Mouse (Mus musculus): Measurements from ENCODE around the gene Pde4b. TPM values are rescaled to one million over a fixed set of nuclear protein-coding genes. Genes with fewer than 3 reads are reported as not detected.

Gene Pde4b
- polyA plus RNA-seq, 1 experiment, result 11.5 TPM

DNA sequence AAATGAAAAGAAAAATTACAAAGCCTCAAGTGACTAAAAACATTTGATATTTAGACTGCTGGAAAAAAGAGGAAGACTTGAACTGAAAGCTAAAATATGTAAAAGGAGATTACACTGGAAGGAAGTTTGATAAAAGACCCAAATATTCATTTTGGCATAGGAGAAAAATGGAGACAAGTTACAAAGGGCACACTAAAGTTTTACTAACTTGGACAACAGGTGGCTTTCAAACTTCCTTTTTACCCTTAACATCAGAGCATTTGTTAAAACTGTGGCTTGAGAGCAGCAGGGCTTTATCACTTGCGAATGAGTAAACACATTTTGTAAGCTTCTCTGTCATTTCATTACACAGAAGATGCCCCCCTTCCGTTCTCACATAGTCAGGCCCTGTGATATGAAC is 492.4 kb downstream of the Pde4b start:
- no peak for TF ChIP-seq POLR2A (IDR thresholded peaks at IDR 0.05; ENCODE audit: low read depth, low read length)
- no peak for TF ChIP-seq CTCF (conservative IDR thresholded peaks at IDR 0.05; ENCODE audit: insufficient read depth, insufficient read length, low read depth, low read length)
- Histone ChIP-seq H3K36me3 (ENCODE audit: control insufficient read depth, insufficient read depth, low read length) (no peaks in the 10 kb centered on the region), H3K4me3 (ENCODE audit: insufficient read depth, low read depth, low read length) (no peak overlapping the region), H3K27ac (ENCODE audit: insufficient read depth, low read depth, low read length) (no peak overlapping the region), H3K4me1 (ENCODE audit: control insufficient read depth, insufficient read depth, low read length) (peaks cover 4% of the 10 kb centered on the region; the same call in 1 of the 2 replicates), H3K27me3 (replicated peaks; ENCODE audit: control insufficient read depth, insufficient read depth, low read length) (no peaks in the 10 kb centered on the region)
- WGBS, result 83% methylated on average over 2 of the region's 2 CpGs
- DNase-seq, result no peak

DNA sequence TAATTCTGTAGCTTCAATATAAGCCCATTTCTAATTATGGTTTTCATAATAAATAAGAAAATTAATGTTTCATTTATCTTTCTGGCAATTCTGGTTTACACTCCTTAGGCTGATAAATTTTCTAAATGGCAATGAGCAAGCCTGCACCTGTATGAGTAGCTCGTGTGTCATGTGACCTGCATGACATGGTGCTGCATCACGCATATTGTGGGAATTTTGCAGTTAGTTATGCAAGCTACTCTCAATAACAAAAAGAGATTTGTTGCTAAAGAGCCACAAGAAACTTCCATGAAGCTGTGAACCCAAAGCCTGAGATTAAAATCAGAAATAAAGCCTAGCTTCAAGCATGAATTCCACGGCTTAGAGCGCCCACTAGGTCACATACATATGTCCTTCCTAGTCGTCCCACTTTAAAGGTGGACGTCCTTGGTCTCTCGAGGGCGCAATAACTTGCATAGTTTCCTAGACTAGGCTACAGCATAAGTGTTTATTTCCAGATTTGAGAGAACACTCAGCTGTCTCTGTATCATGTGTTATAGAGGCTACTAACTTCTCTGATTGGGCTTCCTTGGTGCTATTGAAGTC is 494.9 kb downstream of the Pde4b start:
- Histone ChIP-seq H3K4me3 (ENCODE audit: insufficient read depth, low read depth, low read length) (no peak overlapping the region), H3K4me1 (ENCODE audit: control insufficient read depth, insufficient read depth, low read length) (peaks cover 14% of the 10 kb centered on the region; the same call in 1 of the 2 replicates), H3K36me3 (ENCODE audit: control insufficient read depth, insufficient read depth, low read length) (no peaks in the 10 kb centered on the region), H3K27me3 (replicated peaks; ENCODE audit: control insufficient read depth, insufficient read depth, low read length) (no peaks in the 10 kb centered on the region), H3K27ac (ENCODE audit: insufficient read depth, low read depth, low read length) (no peak overlapping the region)
- DNase-seq, result no peak
- WGBS, result 80% methylated on average over 8 of the region's 8 CpGs
- no peak for TF ChIP-seq CTCF (conservative IDR thresholded peaks at IDR 0.05; ENCODE audit: insufficient read depth, insufficient read length, low read depth, low read length)
- no peak for TF ChIP-seq POLR2A (IDR thresholded peaks at IDR 0.05; ENCODE audit: low read depth, low read length)

GRCm38 (mm10) chr4:102582963-102583362 is 495.6 kb downstream of the Pde4b start:
- Histone ChIP-seq H3K4me3 (ENCODE audit: insufficient read depth, low read depth, low read length) (no peak overlapping the region), H3K27ac (ENCODE audit: insufficient read depth, low read depth, low read length) (no peak overlapping the region), H3K27me3 (replicated peaks; ENCODE audit: control insufficient read depth, insufficient read depth, low read length) (no peaks in the 10 kb centered on the region), H3K4me1 (ENCODE audit: control insufficient read depth, insufficient read depth, low read length) (peaks cover 14% of the 10 kb centered on the region; the same call in 1 of the 2 replicates), H3K36me3 (ENCODE audit: control insufficient read depth, insufficient read depth, low read length) (no peaks in the 10 kb centered on the region)
- WGBS, result 72% methylated on average over 6 of the region's 6 CpGs
- TF ChIP-seq POLR2A (IDR thresholded peaks at IDR 0.05; ENCODE audit: low read depth, low read length), result no peak
- TF ChIP-seq CTCF (conservative IDR thresholded peaks at IDR 0.05; ENCODE audit: insufficient read depth, insufficient read length, low read depth, low read length), result no peak
- DNase-seq, result no peak

GRCm38 (mm10) chr4:102583469-102583868 is 496.1 kb downstream of the Pde4b start:
- Histone ChIP-seq H3K36me3 (ENCODE audit: control insufficient read depth, insufficient read depth, low read length) (no peaks in the 10 kb centered on the region), H3K4me1 (ENCODE audit: control insufficient read depth, insufficient read depth, low read length) (peaks cover 14% of the 10 kb centered on the region; the same call in 1 of the 2 replicates), H3K27ac (ENCODE audit: insufficient read depth, low read depth, low read length) (no peak overlapping the region; the same call in 1 of the 2 replicates), H3K27me3 (replicated peaks; ENCODE audit: control insufficient read depth, insufficient read depth, low read length) (no peaks in the 10 kb centered on the region), H3K4me3 (ENCODE audit: insufficient read depth, low read depth, low read length) (no peak overlapping the region)
- WGBS, result 77% methylated on average over 3 of the region's 3 CpGs
- TF ChIP-seq CTCF (conservative IDR thresholded peaks at IDR 0.05; ENCODE audit: insufficient read depth, insufficient read length, low read depth, low read length), result no peak
- no peak for TF ChIP-seq POLR2A (IDR thresholded peaks at IDR 0.05; ENCODE audit: low read depth, low read length)
- DNase-seq, result no peak

DNA sequence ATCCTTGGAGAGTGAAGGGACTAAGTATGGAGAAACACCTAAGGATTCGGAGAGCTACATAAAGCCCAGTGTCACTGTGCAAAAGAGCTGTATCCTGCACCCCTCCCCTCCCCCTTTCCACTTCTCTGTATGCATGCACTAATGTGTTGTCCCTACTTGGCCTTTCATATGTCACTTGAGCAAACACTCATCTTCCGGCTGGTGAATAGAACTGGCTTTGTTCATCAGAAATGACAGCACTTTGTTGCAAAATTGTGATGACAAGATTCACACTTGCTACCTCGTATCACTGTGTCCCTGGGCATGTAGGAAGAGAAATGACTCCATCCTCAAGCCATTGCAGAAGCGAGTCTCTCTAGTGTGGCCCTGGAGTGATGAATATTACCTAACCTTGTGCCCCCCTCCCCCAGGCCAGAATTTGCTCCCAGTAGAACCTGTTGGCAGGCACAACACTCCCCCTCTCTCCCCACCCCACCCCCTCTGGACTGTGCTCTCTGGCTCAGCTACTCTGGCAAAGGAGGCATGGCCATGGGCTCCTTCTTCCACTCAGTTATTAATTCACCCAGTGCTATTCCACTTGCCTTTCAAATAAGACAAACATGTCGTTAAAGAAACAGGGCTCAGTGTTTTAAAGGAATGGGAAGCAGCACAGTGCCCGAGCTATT is 497.4 kb downstream of the Pde4b start:
- TF ChIP-seq CTCF (conservative IDR thresholded peaks at IDR 0.05; ENCODE audit: insufficient read depth, insufficient read length, low read depth, low read length) (no peak), POLR2A (IDR thresholded peaks at IDR 0.05; ENCODE audit: low read depth, low read length) (no peak)
- H3K36me3 ChIP-seq (ENCODE audit: control insufficient read depth, insufficient read depth, low read length), result no peaks in the 10 kb centered on the region
- 24% methylated on average over 6 of the region's 6 CpGs for WGBS
- H3K4me3 ChIP-seq (ENCODE audit: insufficient read depth, low read depth, low read length), result no peak overlapping the region
- no peaks in the 10 kb centered on the region for H3K27me3 ChIP-seq (replicated peaks; ENCODE audit: control insufficient read depth, insufficient read depth, low read length)
- H3K27ac ChIP-seq (ENCODE audit: insufficient read depth, low read depth, low read length), result peak overlapping the region; percentile 82
- DNase-seq, result peak; percentile 92
- peaks cover 14% of the 10 kb centered on the region; the same call in 1 of the 2 replicates for H3K4me1 ChIP-seq (ENCODE audit: control insufficient read depth, insufficient read depth, low read length)

GRCm38 (mm10) chr4:102585541-102585940 is 498.2 kb downstream of the Pde4b start:
- no peak for DNase-seq
- Histone ChIP-seq H3K27ac (ENCODE audit: insufficient read depth, low read depth, low read length) (peak overlapping the region; percentile 98), H3K27me3 (replicated peaks; ENCODE audit: control insufficient read depth, insufficient read depth, low read length) (no peaks in the 10 kb centered on the region), H3K4me1 (ENCODE audit: control insufficient read depth, insufficient read depth, low read length) (peaks cover 14% of the 10 kb centered on the region; the same call in 1 of the 2 replicates), H3K4me3 (ENCODE audit: insufficient read depth, low read depth, low read length) (no peak overlapping the region), H3K36me3 (ENCODE audit: control insufficient read depth, insufficient read depth, low read length) (no peaks in the 10 kb centered on the region)
- TF ChIP-seq CTCF (conservative IDR thresholded peaks at IDR 0.05; ENCODE audit: insufficient read depth, insufficient read length, low read depth, low read length), result no peak
- TF ChIP-seq POLR2A (IDR thresholded peaks at IDR 0.05; ENCODE audit: low read depth, low read length), result no peak
- 17% methylated on average over 4 of the region's 4 CpGs for WGBS

- TF ChIP-seq CTCF (conservative IDR thresholded peaks at IDR 0.05; ENCODE audit: insufficient read depth, insufficient read length, low read depth, low read length) (no peak), POLR2A (IDR thresholded peaks at IDR 0.05; ENCODE audit: low read depth, low read length) (no peak)
- peak overlapping the region; percentile 32; the same call in 1 of the 2 replicates for H3K27ac ChIP-seq (ENCODE audit: insufficient read depth, low read depth, low read length)
- WGBS, result 78% methylated on average over 3 of the region's 3 CpGs
- H3K36me3 ChIP-seq (ENCODE audit: control insufficient read depth, insufficient read depth, low read length), result no peaks in the 10 kb centered on the region
- no peaks in the 10 kb centered on the region for H3K27me3 ChIP-seq (replicated peaks; ENCODE audit: control insufficient read depth, insufficient read depth, low read length)
- peaks cover 14% of the 10 kb centered on the region; the same call in 1 of the 2 replicates for H3K4me1 ChIP-seq (ENCODE audit: control insufficient read depth, insufficient read depth, low read length)
- no peak for DNase-seq
- H3K4me3 ChIP-seq (ENCODE audit: insufficient read depth, low read depth, low read length), result no peak overlapping the region
Measured at GRCm38 (mm10) chr4:102586787-102587186, 499.4 kb downstream of the Pde4b start.

Measured in kidney, adult 2 months (tissue).